Mouse (Mus musculus): ENCODE data around the gene Olfr629.

DNA sequence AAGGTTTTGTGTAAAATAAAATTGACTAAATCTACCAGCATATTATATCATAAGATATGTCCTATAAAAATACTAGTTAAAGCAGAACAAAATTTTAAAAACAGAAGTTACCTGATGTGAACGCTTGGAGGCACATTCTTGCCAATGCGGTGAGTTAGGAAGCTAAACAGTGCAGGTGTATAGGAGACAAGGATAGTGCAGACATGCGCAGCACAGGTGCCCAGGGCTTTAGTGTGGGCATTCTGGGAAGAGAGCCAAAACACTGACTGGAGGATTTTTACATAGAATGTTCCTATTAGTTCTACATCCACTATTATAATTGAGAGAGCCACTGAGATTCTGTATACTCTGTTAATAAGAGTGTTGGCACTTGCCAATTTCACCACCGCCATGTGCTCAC is 45.3 kb downstream of the Olfr629 start:
- TF ChIP-seq CTCF (IDR thresholded peaks at IDR 0.05; ENCODE audit: extremely low read depth, insufficient read depth, low read length): no peak
- TF ChIP-seq POLR2A (IDR thresholded peaks at IDR 0.05; ENCODE audit: extremely low read depth, insufficient read depth, low read length): no peak
